Mouse (Mus musculus) C2C12 (cell line): ENCODE data around the gene Wdr27.

Experiments
- CTCF ChIP-seq: IDR thresholded peaks from one replicate; pipeline ENCODE4 v1.5.1; 2011; ENCODE audit not compliant: control insufficient read depth, insufficient read depth, insufficient read length
- FOSL1 ChIP-seq: IDR thresholded peaks from one replicate; pipeline ENCODE4 v1.8.0; 2011; ENCODE audit warnings: mild to moderate bottlenecking, low read length; ENCODE audit not compliant: poor library complexity, insufficient read depth, severe bottlenecking
- MAX ChIP-seq: IDR thresholded peaks from one replicate; pipeline ENCODE4 v1.6.1; 2011; ENCODE audit warnings: mild to moderate bottlenecking, control low read depth
- MYOD1 ChIP-seq: IDR thresholded peaks from one replicate; pipeline ENCODE4 v1.6.1; 2011; ENCODE audit warnings: low read depth; ENCODE audit not compliant: control insufficient read depth, insufficient read length
- MYOG ChIP-seq: IDR thresholded peaks from one replicate; pipeline ENCODE4 v1.6.1; 2011; ENCODE audit not compliant: control insufficient read depth, insufficient read length; ENCODE audit errors: extremely low read depth
- USF1 ChIP-seq: IDR thresholded peaks from one replicate; pipeline ENCODE4 v1.6.1; 2011; ENCODE audit warnings: low read depth, mild to moderate bottlenecking, control low read depth, moderate library complexity

DNA sequence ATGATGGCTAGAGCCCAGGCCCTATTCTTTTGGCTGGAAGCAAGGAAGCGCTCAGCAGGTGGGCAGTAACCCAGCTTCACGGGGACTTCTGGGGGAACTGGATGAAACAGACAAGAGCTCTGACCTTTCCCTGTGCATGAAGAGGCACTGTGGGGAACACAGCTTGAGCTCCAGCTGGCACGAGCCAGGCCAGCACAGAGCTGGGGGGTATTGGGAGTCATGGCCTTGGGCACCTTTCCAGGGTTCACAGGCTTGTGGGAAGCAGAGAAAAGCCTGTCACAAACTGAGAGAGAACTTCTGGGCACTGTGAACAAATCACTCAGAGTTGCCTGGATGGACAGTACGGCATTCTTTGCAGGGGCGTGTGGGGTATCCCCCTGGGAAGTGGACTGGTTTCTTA, 118.0 kb downstream of the Wdr27 start:
- no peak for TF ChIP-seq CTCF
- TF ChIP-seq MAX: no peak
- TF ChIP-seq MYOG: no peak
- no peak for TF ChIP-seq MYOD1
- TF ChIP-seq USF1: no peak
- no peak for TF ChIP-seq FOSL1
